Mouse (Mus musculus) brain, embryonic 14.5 days (tissue): ENCODE measurements at regions not wholly inside any gene's neighbourhood (a gene's known extent, or its start where the extent isn't known, plus 50 kb on each side); places are given as distances from the start of the nearest gene placed in this dataset.

Experiments
- CTCF ChIP-seq: fragments of 200-500 bp; IDR thresholded peaks from 2 replicates; pipeline ENCODE4 v1.5.1; 2012; ENCODE audit warnings: inconsistent platforms, mild to moderate bottlenecking, moderate library complexity, borderline replicate concordance; ENCODE audit not compliant: insufficient read depth, insufficient read length; ENCODE audit errors: extremely low read depth
- POLR2A ChIP-seq: fragments of 200-500 bp; IDR thresholded peaks from 2 replicates; pipeline ENCODE4 v1.6.1; 2012; ENCODE audit warnings: mild to moderate bottlenecking, inconsistent platforms, borderline replicate concordance; ENCODE audit not compliant: poor library complexity, insufficient read depth, insufficient read length, severe bottlenecking; ENCODE audit errors: extremely low read depth

DNA sequence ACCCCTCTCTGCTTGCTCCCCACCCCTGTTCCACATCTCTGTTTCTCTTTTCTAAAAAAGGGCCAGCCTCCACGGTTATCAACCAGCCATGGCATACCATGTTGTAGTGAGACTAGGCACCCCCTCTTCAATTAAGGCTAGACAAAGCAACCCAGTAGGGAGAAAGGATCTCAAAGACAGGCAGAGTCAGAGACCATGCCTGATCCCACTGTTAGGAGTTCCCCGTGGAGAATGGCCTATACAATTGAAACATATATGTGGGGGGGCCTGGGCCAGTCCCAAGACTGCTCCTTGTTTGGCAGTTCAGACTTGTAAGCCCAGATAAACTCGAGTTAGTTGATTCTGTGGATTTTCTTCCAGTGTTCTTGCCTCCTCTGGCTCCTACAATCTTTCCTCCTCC lies 591.4 kb downstream of the Cdk5rap2 start:
- TF ChIP-seq POLR2A (no peak), CTCF (no peak)
